Mouse (Mus musculus) adrenal gland, adult 10 weeks (tissue): ENCODE results near the gene Steap1. TPM values are rescaled to one million over a fixed set of nuclear protein-coding genes. Genes with fewer than 3 reads are reported as not detected.

Source experiments
- polyA plus RNA-seq: library from polyadenylated mRNA; stranded (reverse); fragments of 350-450 nt; fragmentation: Illumina TruSeq; extraction: RNeasy Lipid Tissue Mini Kit (QIAGEN cat#74804); gene quantifications from one replicate; pipeline ENCODE4 v1.2.3, GENCODE M21; 2014; ENCODE audit warnings: low read depth, low replicate concordance

Gene Steap1
- 56.7 TPM for polyA plus RNA-seq

DNA sequence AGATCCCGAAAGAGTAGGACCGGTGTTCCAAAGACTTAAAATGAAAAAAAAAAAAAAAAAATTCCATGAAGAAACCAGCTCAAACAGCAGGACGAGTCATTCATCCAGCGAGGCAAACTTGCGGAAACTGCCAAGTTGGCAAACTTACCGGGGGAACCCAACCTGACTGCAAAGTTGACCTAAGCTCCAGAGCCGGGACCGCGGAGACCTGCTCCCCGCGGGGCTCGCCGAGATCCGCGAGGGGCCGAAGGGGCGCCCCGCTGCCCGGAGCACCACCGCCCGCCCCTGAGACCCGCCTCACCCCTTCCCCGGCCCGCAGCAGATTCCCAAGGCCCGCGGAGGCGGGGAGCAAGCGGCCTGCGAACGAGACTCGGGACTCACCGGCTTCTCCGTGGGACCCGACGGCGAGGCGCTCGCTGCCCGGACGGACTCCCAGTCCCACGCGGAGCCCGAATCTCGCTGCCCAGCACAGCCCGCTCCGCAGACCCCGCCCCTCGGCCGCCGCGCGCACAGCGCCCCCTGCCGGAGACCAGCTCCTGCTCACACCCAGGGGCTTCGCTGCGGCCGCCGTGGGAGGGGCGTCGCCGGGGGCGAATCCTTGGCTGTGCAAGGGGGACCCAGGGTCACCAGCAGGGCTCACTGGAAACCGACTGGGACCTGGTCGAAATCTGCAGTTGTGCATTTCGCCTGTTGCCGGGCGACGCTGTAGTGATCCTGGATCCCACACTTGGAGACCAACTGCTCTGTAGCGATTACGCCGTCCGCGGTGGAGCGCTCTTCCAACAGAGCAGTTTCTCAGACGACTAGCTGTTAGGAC lies at the start of gene Steap1:
TSS of gene Steap1 (minus strand) at position 461 of the 817 bp plus-strand sequence.

DNA sequence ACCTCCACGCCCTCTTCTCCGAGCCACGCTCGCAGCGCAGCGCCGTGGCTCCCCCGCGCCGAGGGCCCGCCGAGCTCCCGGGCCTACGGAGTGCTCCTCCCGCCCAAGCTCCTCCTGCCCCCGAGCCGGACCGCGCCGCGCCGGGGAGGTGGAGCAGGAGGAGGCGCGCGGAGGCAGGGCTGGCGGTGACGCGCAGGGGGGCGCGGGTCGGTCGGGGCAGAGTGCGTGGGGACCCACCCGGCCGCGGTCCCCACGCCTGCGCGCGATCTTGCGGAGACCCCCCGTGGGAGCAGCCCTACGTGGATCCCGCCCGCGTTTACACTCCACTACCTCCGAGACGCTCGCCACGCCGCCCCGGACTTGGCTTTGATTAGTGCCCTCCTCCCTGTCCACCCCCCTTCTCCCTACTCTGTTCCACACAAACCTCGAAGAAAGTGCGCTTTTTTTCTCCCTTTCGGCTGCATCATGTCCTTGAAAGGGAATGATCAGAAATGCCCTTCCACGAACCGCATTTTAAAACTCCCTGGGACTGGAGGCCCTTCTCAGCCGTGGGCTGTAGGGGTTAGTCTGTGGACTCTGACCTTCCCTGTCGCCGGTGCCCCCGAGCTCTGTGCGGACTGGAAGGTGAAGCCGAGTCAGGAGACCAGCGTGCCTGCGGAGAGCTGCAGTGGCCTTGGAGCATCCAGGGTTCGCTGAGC lies 55.0 kb downstream of the Steap1 start, which contains the start of gene Steap2:
TSS of gene Steap2 (minus strand) at position 623 of the 698 bp plus-strand sequence.

Other genes starting within 250 kb of the Steap1 start
- gene Cldn12, start 234.4 kb downstream of the Steap1 start, polyA plus RNA-seq: 55.8 TPM
- 44.4 TPM for gene Gtpbp10, start 189.8 kb downstream of the Steap1 start, polyA plus RNA-seq
- not detected for gene Gm8773, start 175.5 kb downstream of the Steap1 start, polyA plus RNA-seq
- 16.3 TPM for gene Cfap69, start 85.1 kb downstream of the Steap1 start, polyA plus RNA-seq
- gene Steap2, start 54.7 kb downstream of the Steap1 start, polyA plus RNA-seq: 156 TPM